Mouse (Mus musculus) ES-Bruce4 (cell line): Measurements from ENCODE around the gene Agfg2. TPM values are rescaled to one million over a fixed set of nuclear protein-coding genes. Genes with fewer than 3 reads are reported as not detected.

ENCODE experiments used
- H3K27ac ChIP-seq: 2 replicates; pipeline ENCODE4 v1.5.1; 2012; ENCODE audit warnings: low read length, inconsistent platforms; ENCODE audit not compliant: insufficient read depth
- H3K27me3 ChIP-seq: 2 replicates; pipeline ENCODE4 v1.6.1; 2012; ENCODE audit warnings: mild to moderate bottlenecking, low read length, inconsistent platforms; ENCODE audit not compliant: control insufficient read depth, poor library complexity, insufficient read depth, severe bottlenecking
- H3K36me3 ChIP-seq: 2 replicates; pipeline ENCODE4 v1.6.1; 2012; ENCODE audit warnings: inconsistent platforms, mild to moderate bottlenecking, low read length, moderate library complexity; ENCODE audit not compliant: control insufficient read depth, poor library complexity, insufficient read depth, severe bottlenecking
- H3K4me1 ChIP-seq: one replicate; pipeline ENCODE4 v1.8.1; 2011; ENCODE audit warnings: low read length; ENCODE audit not compliant: control insufficient read depth, insufficient read depth
- H3K4me3 ChIP-seq: 2 replicates; pipeline ENCODE4 v1.5.1; 2011; ENCODE audit warnings: low read depth, mild to moderate bottlenecking, low read length
- H3K9ac ChIP-seq: 2 replicates; pipeline ENCODE4 v1.6.1; 2012; ENCODE audit warnings: low read depth, mild to moderate bottlenecking, inconsistent platforms; ENCODE audit not compliant: poor library complexity, severe bottlenecking
- H3K9me3 ChIP-seq: replicated peaks from 2 replicates; pipeline ENCODE4 v1.6.1; 2012; ENCODE audit warnings: mild to moderate bottlenecking, low read length, inconsistent platforms; ENCODE audit not compliant: control insufficient read depth, poor library complexity, insufficient read depth, severe bottlenecking
- CTCF ChIP-seq: IDR thresholded peaks from one replicate; pipeline ENCODE4 v1.8.1; 2011; ENCODE audit warnings: low read depth, low read length
- EP300 ChIP-seq: IDR thresholded peaks from 2 replicates; pipeline ENCODE4 v1.6.1; 2011; ENCODE audit warnings: low read depth, low read length; ENCODE audit not compliant: insufficient read depth
- POLR2A ChIP-seq: IDR thresholded peaks from one replicate; pipeline ENCODE4 v1.8.1; 2011; ENCODE audit warnings: low read length; ENCODE audit not compliant: insufficient read depth
- polyA plus RNA-seq: library from polyadenylated mRNA; stranded (reverse); fragments of >200 nt; gene quantifications from 2 replicates; pipeline ENCODE4 v1.2.4, GENCODE M21; 2011; ENCODE audit warnings: low read depth; ENCODE audit not compliant: missing spikeins, insufficient read depth, insufficient read length

Gene Agfg2
- polyA plus RNA-seq, 1 experiment, result 14.8 TPM

GRCm38 (mm10) chr5:137631591-137631990, 52.9 kb downstream of the Agfg2 start:
- Histone ChIP-seq H3K9ac (peak overlapping the region; percentile 52), H3K4me1 (no peaks in the 10 kb centered on the region), H3K27me3 (no peaks in the 10 kb centered on the region), H3K36me3 (peaks cover 9% of the 10 kb centered on the region), H3K4me3 (peak overlapping the region; percentile 26), H3K27ac (peak overlapping the region; percentile 96), H3K9me3 (no peaks in the 10 kb centered on the region)
- TF ChIP-seq CTCF (no peak), POLR2A (no peak), EP300 (no peak)

- no peak for TF ChIP-seq CTCF
- no peak for TF ChIP-seq POLR2A
- peak; percentile 95 for TF ChIP-seq EP300
- Histone ChIP-seq H3K9me3 (no peaks in the 10 kb centered on the region), H3K9ac (peak overlapping the region; percentile 74), H3K4me1 (no peaks in the 10 kb centered on the region), H3K36me3 (peaks cover 9% of the 10 kb centered on the region), H3K27ac (peak overlapping the region; percentile 96), H3K4me3 (peak overlapping the region; percentile 71), H3K27me3 (no peaks in the 10 kb centered on the region)
Observed at GRCm38 (mm10) chr5:137631171-137631570, 53.4 kb downstream of the Agfg2 start.

GRCm38 (mm10) chr5:137630602-137631001, 53.9 kb downstream of the Agfg2 start:
- Histone ChIP-seq H3K36me3 (peaks cover 5% of the 10 kb centered on the region), H3K4me1 (no peaks in the 10 kb centered on the region), H3K27me3 (no peaks in the 10 kb centered on the region), H3K9me3 (no peaks in the 10 kb centered on the region), H3K27ac (peak overlapping the region; percentile 96), H3K4me3 (peak overlapping the region; percentile 71), H3K9ac (peak overlapping the region; percentile 74)
- no peak for TF ChIP-seq CTCF
- TF ChIP-seq EP300, result peak; percentile 40; the same call in 1 of the 2 replicates

GRCm38 (mm10) chr5:137629906-137630545, 54.5 kb downstream of the Agfg2 start:
- no peaks in the 10 kb centered on the region for H3K9me3 ChIP-seq
- no peaks in the 10 kb centered on the region for H3K4me1 ChIP-seq
- no peaks in the 10 kb centered on the region for H3K27me3 ChIP-seq
- H3K36me3 ChIP-seq, result peaks cover under 1% of the 10 kb centered on the region
- peak overlapping the region; percentile 96 for H3K27ac ChIP-seq
- TF ChIP-seq CTCF (no peak), POLR2A (no peak), EP300 (no peak; the same call in 1 of the 2 replicates)
- H3K9ac ChIP-seq, result peak overlapping the region; percentile 74
- peak overlapping the region; percentile 71 for H3K4me3 ChIP-seq

GRCm38 (mm10) chr5:137629306-137629721, 55.2 kb downstream of the Agfg2 start:
- Histone ChIP-seq H3K27me3 (no peaks in the 10 kb centered on the region), H3K9ac (peak overlapping the region; percentile 74), H3K36me3 (no peaks in the 10 kb centered on the region), H3K4me1 (no peaks in the 10 kb centered on the region), H3K9me3 (no peaks in the 10 kb centered on the region), H3K4me3 (peak overlapping the region; percentile 71), H3K27ac (peak overlapping the region; percentile 80)
- TF ChIP-seq CTCF (no peak), POLR2A (no peak), EP300 (no peak)

- peak within 1 kb of the TSS; percentile 80 for H3K27ac ChIP-seq
- H3K4me1 ChIP-seq, result no peaks in the 10 kb centered on the region
- TF ChIP-seq CTCF (no peak), POLR2A (peak; percentile 90), EP300 (0 out of 2 replicates have a peak, but pooled peaks have one; percentile 38)
- H3K9ac ChIP-seq, result peak within 1 kb of the TSS; percentile 74
- H3K27me3 ChIP-seq, result no peaks in the 10 kb centered on the region
- H3K36me3 ChIP-seq, result no peaks in the 10 kb centered on the region
- peak within 1 kb of the TSS; percentile 84 for H3K4me3 ChIP-seq
- H3K9me3 ChIP-seq, result no peaks in the 10 kb centered on the region
Observed at GRCm38 (mm10) chr5:137628498-137629305, 55.8 kb downstream of the Agfg2 start, which contains the start of the genes Fbxo24, Lrch4 and Gm20605. Gene Fbxo24, minus strand, starts transcription at chr5:137629002. Gene Lrch4, plus strand, starts transcription at chr5:137629121. Gene Gm20605, plus strand, starts transcription at chr5:137629175.
